Mouse (Mus musculus): ENCODE measurements at regions not wholly inside any gene's neighbourhood (a gene's known extent, or its start where the extent isn't known, plus 50 kb on each side); places are given as distances from the start of the nearest gene placed in this dataset.

GRCm38 (mm10) chr13:51973461-51973860 is 127.0 kb downstream of the Gadd45g start:
- peak; percentile 36 for DNase-seq (ENCODE audit: low read depth, low spot score)

GRCm38 (mm10) chr13:51974101-51974500 is 127.6 kb downstream of the Gadd45g start:
- DNase-seq (ENCODE audit: low read depth, low spot score), result no peak

- no peak for DNase-seq (ENCODE audit: low read depth, low spot score)
These were observed 128.9 kb downstream of the Gadd45g start for GRCm38 (mm10) chr13:51975330-51975729.

GRCm38 (mm10) chr13:51975801-51976601 is 129.5 kb downstream of the Gadd45g start:
- peak; percentile 95 for DNase-seq (ENCODE audit: low read depth, low spot score)

GRCm38 (mm10) chr13:51976620-51977214 is 130.2 kb downstream of the Gadd45g start:
- no peak for DNase-seq (ENCODE audit: low read depth, low spot score)

- DNase-seq (ENCODE audit: low read depth, low spot score), result no peak
These were observed 133.0 kb downstream of the Gadd45g start for GRCm38 (mm10) chr13:51979301-51979977.

- DNase-seq (ENCODE audit: low read depth, low spot score), result no peak
These were observed 133.9 kb downstream of the Gadd45g start for GRCm38 (mm10) chr13:51980344-51980743.

- DNase-seq (ENCODE audit: low read depth, low spot score), result no peak
These were observed 136.5 kb downstream of the Gadd45g start for GRCm38 (mm10) chr13:51983002-51983401.

GRCm38 (mm10) chr13:51983575-51983974 is 137.1 kb downstream of the Gadd45g start:
- DNase-seq (ENCODE audit: low read depth, low spot score), result no peak

- no peak for DNase-seq (ENCODE audit: low read depth, low spot score)
These were observed 144.9 kb downstream of the Gadd45g start for GRCm38 (mm10) chr13:51991339-51991738.

- no peak for DNase-seq (ENCODE audit: low read depth, low spot score)
These were observed 146.4 kb downstream of the Gadd45g start for GRCm38 (mm10) chr13:51992878-51993277.

- no peak for DNase-seq (ENCODE audit: low read depth, low spot score)
These were observed 149.7 kb downstream of the Gadd45g start for GRCm38 (mm10) chr13:51996163-51996562.

GRCm38 (mm10) chr13:51998542-51998941 is 152.1 kb downstream of the Gadd45g start:
- no peak for DNase-seq (ENCODE audit: low read depth, low spot score)

- DNase-seq (ENCODE audit: low read depth, low spot score), result no peak
These were observed 155.3 kb downstream of the Gadd45g start for GRCm38 (mm10) chr13:52001811-52002210.

- DNase-seq (ENCODE audit: low read depth, low spot score), result no peak
These were observed 157.6 kb downstream of the Gadd45g start for GRCm38 (mm10) chr13:52003946-52004539.

- DNase-seq (ENCODE audit: low read depth, low spot score), result no peak
These were observed 161.3 kb downstream of the Gadd45g start for GRCm38 (mm10) chr13:52007585-52008395.

GRCm38 (mm10) chr13:52009231-52009630 is 162.8 kb downstream of the Gadd45g start:
- no peak for DNase-seq (ENCODE audit: low read depth, low spot score)

GRCm38 (mm10) chr13:52009766-52010165 is 163.3 kb downstream of the Gadd45g start:
- DNase-seq (ENCODE audit: low read depth, low spot score), result no peak

GRCm38 (mm10) chr13:52011001-52011400 is 164.5 kb downstream of the Gadd45g start:
- no peak for DNase-seq (ENCODE audit: low read depth, low spot score)

- no peak for DNase-seq (ENCODE audit: low read depth, low spot score)
These were observed 166.7 kb downstream of the Gadd45g start for GRCm38 (mm10) chr13:52013182-52013581.

- DNase-seq (ENCODE audit: low read depth, low spot score), result peak; percentile 15
These were observed 167.3 kb downstream of the Gadd45g start for GRCm38 (mm10) chr13:52013757-52014156.

Measured in R1 (cell line).